Mouse (Mus musculus) MEL (cell line): ENCODE measurements around the gene Fam189b. TPM values are rescaled to one million over a fixed set of nuclear protein-coding genes. Genes with fewer than 3 reads are reported as not detected.

Source experiments
- DNase-seq: peaks from one replicate; pipeline ENCODE4 v3.0.0; 2011; ENCODE audit warnings: low read depth, low spot score
- H3K27ac ChIP-seq: 2 replicates; pipeline ENCODE4 v1.5.1; 2012; ENCODE audit warnings: low read depth, mild to moderate bottlenecking, control low read depth, low read length, moderate library complexity; ENCODE audit not compliant: control insufficient read depth
- H3K27me3 ChIP-seq, 2 experiments: fragments of 150-350 bp in 1 of 2; sonication (generic) in 1 of 2; 2 replicates each; pipeline ENCODE4 v1.6.1; 2012; ENCODE audit warnings: low read length in 2 of 2, mild to moderate bottlenecking in 2 of 2, improper control_type of control experiment in 1 of 2, moderate library complexity in 1 of 2; ENCODE audit not compliant: insufficient read depth in 2 of 2, control insufficient read depth in 1 of 2
- H3K36me3 ChIP-seq, 2 experiments: 2 replicates each; pipeline ENCODE4 v1.6.1; 2012 to 2014; ENCODE audit warnings: low read length in 2 of 2, improper control_type of control experiment in 1 of 2, inconsistent platforms in 1 of 2, mild to moderate bottlenecking in 1 of 2; ENCODE audit not compliant: insufficient read depth in 2 of 2, control insufficient read depth in 1 of 2
- H3K4me1 ChIP-seq, 2 experiments: fragments of 150-350 bp in 1 of 2; sonication (generic) in 1 of 2; 2 replicates each; pipeline ENCODE4 v1.6.1; 2012; ENCODE audit warnings: low read length in 2 of 2, improper control_type of control experiment in 1 of 2, mild to moderate bottlenecking in 1 of 2; ENCODE audit not compliant: insufficient read depth in 2 of 2, control insufficient read depth in 1 of 2
- H3K4me3 ChIP-seq, 2 experiments: fragments of 150-350 bp in 1 of 2; sonication (generic) in 1 of 2; 2 replicates each; pipeline ENCODE4 v1.5.1; 2012; ENCODE audit warnings: low read depth in 2 of 2, low read length in 2 of 2, mild to moderate bottlenecking in 2 of 2, moderate library complexity in 2 of 2, control low read depth in 1 of 2, improper control_type of control experiment in 1 of 2; ENCODE audit not compliant: control insufficient read depth in 1 of 2, insufficient read depth in 1 of 2
- H3K79me2 ChIP-seq: 2 replicates; pipeline ENCODE4 v1.6.1; 2012; ENCODE audit warnings: mild to moderate bottlenecking, low read length, moderate library complexity; ENCODE audit not compliant: control insufficient read depth, poor library complexity, insufficient read depth
- H3K9ac ChIP-seq: 2 replicates; pipeline ENCODE4 v1.6.1; 2012; ENCODE audit warnings: low read depth, mild to moderate bottlenecking, control low read depth, low read length, moderate library complexity; ENCODE audit not compliant: control insufficient read depth, poor library complexity, severe bottlenecking
- H3K9me3 ChIP-seq: fragments of 150-350 bp; sonication (generic); replicated peaks from 2 replicates; pipeline ENCODE4 v1.6.1; 2012; ENCODE audit warnings: mild to moderate bottlenecking, low read length, improper control_type of control experiment, moderate library complexity; ENCODE audit not compliant: insufficient read depth
- BHLHE40 ChIP-seq: IDR thresholded peaks from 2 replicates; pipeline ENCODE4 v1.6.1; 2012; ENCODE audit warnings: low read depth, mild to moderate bottlenecking, inconsistent platforms, low read length, improper control_type of control experiment, borderline replicate concordance
- CHD1 ChIP-seq: IDR thresholded peaks from 2 replicates; pipeline ENCODE4 v1.6.1; 2012; ENCODE audit warnings: low read depth, mild to moderate bottlenecking, inconsistent platforms, low read length, improper control_type of control experiment
- CHD2 ChIP-seq: IDR thresholded peaks from 2 replicates; pipeline ENCODE4 v1.6.1; 2011; ENCODE audit warnings: low read length, improper control_type of control experiment
- E2F4 ChIP-seq: IDR thresholded peaks from 2 replicates; pipeline ENCODE4 v1.6.1; 2011; ENCODE audit warnings: low read depth, low read length, improper control_type of control experiment, borderline replicate concordance
- ELF1 ChIP-seq: IDR thresholded peaks from 2 replicates; pipeline ENCODE4 v1.6.1; 2014; ENCODE audit warnings: low read depth, mild to moderate bottlenecking, inconsistent platforms, low read length, improper control_type of control experiment, moderate library complexity
- EP300 ChIP-seq, 2 experiments: IDR thresholded peaks; 2 replicates each; pipeline ENCODE4 v1.6.1; 2011; ENCODE audit warnings: improper control_type of control experiment in 2 of 2, low read length in 2 of 2, low read depth in 1 of 2, mild to moderate bottlenecking in 1 of 2
- ETS1 ChIP-seq: IDR thresholded peaks from 2 replicates; pipeline ENCODE4 v1.6.1; 2012; ENCODE audit warnings: low read depth, mild to moderate bottlenecking, inconsistent platforms, low read length, improper control_type of control experiment, moderate library complexity
- GATA1 ChIP-seq: IDR thresholded peaks from 2 replicates; pipeline ENCODE4 v1.6.1; 2011; ENCODE audit warnings: low read depth, low read length, improper control_type of control experiment
- HCFC1 ChIP-seq: IDR thresholded peaks from 2 replicates; pipeline ENCODE4 v1.6.1; 2012; ENCODE audit warnings: low read depth, mild to moderate bottlenecking, inconsistent platforms, low read length, improper control_type of control experiment, moderate library complexity
- JUND ChIP-seq: IDR thresholded peaks from 2 replicates; pipeline ENCODE4 v1.6.1; 2011; ENCODE audit warnings: low read depth, mild to moderate bottlenecking, improper control_type of control experiment, low read length
- MAX ChIP-seq: IDR thresholded peaks from 2 replicates; pipeline ENCODE4 v1.6.1; 2011; ENCODE audit warnings: low read length, improper control_type of control experiment
- MAZ ChIP-seq: IDR thresholded peaks from 2 replicates; pipeline ENCODE4 v1.6.1; 2012; ENCODE audit warnings: low read depth, mild to moderate bottlenecking, inconsistent platforms, low read length, improper control_type of control experiment
- MEF2A ChIP-seq: IDR thresholded peaks from 2 replicates; pipeline ENCODE4 v1.6.1; 2014; ENCODE audit warnings: low read depth, mild to moderate bottlenecking, inconsistent platforms, low read length, improper control_type of control experiment; ENCODE audit not compliant: poor library complexity, insufficient replicate concordance, severe bottlenecking; ENCODE audit errors: extremely low read depth
- MYB ChIP-seq: IDR thresholded peaks from 2 replicates; pipeline ENCODE4 v1.6.1; 2011; ENCODE audit warnings: mild to moderate bottlenecking, low read depth, low read length, improper control_type of control experiment
- MYC ChIP-seq: IDR thresholded peaks from 2 replicates; pipeline ENCODE4 v1.6.1; 2011; ENCODE audit warnings: low read depth, mild to moderate bottlenecking, low read length, improper control_type of control experiment, moderate library complexity
- NELFE ChIP-seq: IDR thresholded peaks from 2 replicates; pipeline ENCODE4 v1.6.1; 2011; ENCODE audit warnings: low read depth, low read length, improper control_type of control experiment
- NRF1 ChIP-seq: IDR thresholded peaks from 2 replicates; pipeline ENCODE4 v1.6.1; 2014; ENCODE audit warnings: low read depth, mild to moderate bottlenecking, inconsistent platforms, low read length, improper control_type of control experiment, moderate library complexity; ENCODE audit not compliant: poor library complexity, insufficient read depth, severe bottlenecking
- POLR2A ChIP-seq, 2 experiments: IDR thresholded peaks; 2 replicates each; pipeline ENCODE4 v1.6.1; 2011 to 2012; ENCODE audit warnings: low read length in 2 of 2, mild to moderate bottlenecking in 2 of 2, control low read depth in 1 of 2, improper control_type of control experiment in 1 of 2, low read depth in 1 of 2, moderate library complexity in 1 of 2; ENCODE audit not compliant: control insufficient read depth in 1 of 2, insufficient read depth in 1 of 2, poor library complexity in 1 of 2
- POLR2AphosphoS2 ChIP-seq: IDR thresholded peaks from 2 replicates; pipeline ENCODE4 v1.6.1; 2011; ENCODE audit warnings: low read length, improper control_type of control experiment
- RAD21 ChIP-seq: IDR thresholded peaks from 2 replicates; pipeline ENCODE4 v1.6.1; 2011; ENCODE audit warnings: mild to moderate bottlenecking, low read depth, low read length, improper control_type of control experiment
- RCOR1 ChIP-seq: IDR thresholded peaks from 2 replicates; pipeline ENCODE4 v1.6.1; 2012; ENCODE audit warnings: low read depth, mild to moderate bottlenecking, inconsistent platforms, low read length, improper control_type of control experiment
- SIN3A ChIP-seq: IDR thresholded peaks from 2 replicates; pipeline ENCODE4 v1.6.1; 2012; ENCODE audit warnings: low read length, improper control_type of control experiment, inconsistent platforms
- SMC3 ChIP-seq: IDR thresholded peaks from 2 replicates; pipeline ENCODE4 v1.6.1; 2011; ENCODE audit warnings: low read depth, low read length, improper control_type of control experiment
- TAL1 ChIP-seq: IDR thresholded peaks from 2 replicates; pipeline ENCODE4 v1.6.1; 2012; ENCODE audit warnings: mild to moderate bottlenecking, inconsistent platforms, low read length, moderate library complexity, mixed read lengths
- TBP ChIP-seq: IDR thresholded peaks from 2 replicates; pipeline ENCODE4 v1.8.0; 2011; ENCODE audit warnings: low read depth, low read length, improper control_type of control experiment
- TCF12 ChIP-seq: IDR thresholded peaks from 2 replicates; pipeline ENCODE4 v1.6.1; 2014; ENCODE audit warnings: low read depth, mild to moderate bottlenecking, inconsistent platforms, low read length, improper control_type of control experiment, moderate library complexity
- UBTF ChIP-seq: IDR thresholded peaks from 2 replicates; pipeline ENCODE4 v1.6.1; 2012; ENCODE audit warnings: low read depth, mild to moderate bottlenecking, inconsistent platforms, low read length, improper control_type of control experiment, moderate library complexity, borderline replicate concordance; ENCODE audit not compliant: insufficient read depth
- USF1 ChIP-seq: IDR thresholded peaks from 2 replicates; pipeline ENCODE4 v1.6.1; 2014; ENCODE audit warnings: low read depth, mild to moderate bottlenecking, inconsistent platforms, low read length, improper control_type of control experiment, moderate library complexity
- USF2 ChIP-seq, 2 experiments: IDR thresholded peaks; 2 replicates each; pipeline ENCODE4 v1.6.1; 2011 to 2012; ENCODE audit warnings: improper control_type of control experiment in 2 of 2, low read length in 2 of 2, borderline replicate concordance in 1 of 2, inconsistent platforms in 1 of 2, low read depth in 1 of 2, mild to moderate bottlenecking in 1 of 2; ENCODE audit not compliant: insufficient read depth in 1 of 2
- ZC3H11A ChIP-seq: IDR thresholded peaks from 2 replicates; pipeline ENCODE4 v1.6.1; 2012; ENCODE audit warnings: low read depth, mild to moderate bottlenecking, inconsistent platforms, low read length, improper control_type of control experiment
- ZKSCAN1 ChIP-seq: IDR thresholded peaks from 2 replicates; pipeline ENCODE4 v1.6.1; 2012; ENCODE audit warnings: low read depth, mild to moderate bottlenecking, inconsistent platforms, low read length, improper control_type of control experiment, moderate library complexity
- ZMIZ1 ChIP-seq: IDR thresholded peaks from 2 replicates; pipeline ENCODE4 v1.6.1; 2012; ENCODE audit warnings: low read depth, mild to moderate bottlenecking, inconsistent platforms, low read length, improper control_type of control experiment, moderate library complexity
- ZNF384 ChIP-seq: IDR thresholded peaks from 2 replicates; pipeline ENCODE4 v1.6.1; 2012; ENCODE audit warnings: low read depth, mild to moderate bottlenecking, inconsistent platforms, low read length, improper control_type of control experiment
- polyA plus RNA-seq, 2 experiments: library from polyadenylated mRNA; stranded (reverse) in 1 of 2; unstranded in 1 of 2; fragments of >175 nt in 1 of 2; fragments of >200 nt in 1 of 2; gene quantifications; 2 replicates each; pipeline versions ENCODE4 v1.2.1 to v1.2.4; 2012; ENCODE audit warnings: low replicate concordance in 2 of 2, low read depth in 1 of 2; ENCODE audit not compliant: insufficient read length in 2 of 2, insufficient read depth in 1 of 2, missing spikeins in 1 of 2
- total RNA-seq: library from RNA; depleted of rRNA; stranded (reverse); fragments of 300-350 nt; gene quantifications from 2 replicates; pipeline ENCODE4 v1.2.3, GENCODE M21; 2012

Fam189b gene
- total and polyA plus RNA-seq, 3 experiments: 7.0 to 35.3 TPM; not detected in 1

GRCm38 (mm10) chr3:89193853-89194252 lies 10.9 kb downstream of the Fam189b start (continued):
- TF ChIP-seq MAZ: no peak
- TF ChIP-seq, all 39 proteins: peak for 10

GRCm38 (mm10) chr3:89195979-89196877 lies 13.3 kb downstream of the Fam189b start:
- Histone ChIP-seq H3K36me3 (peaks cover 0 to 15% of the 10 kb centered on the region in 2 experiments; a peak in 2 of 4 replicates), H3K4me3 (peak overlapping the region; percentile 75 to 88), H3K79me2 (no peaks in the 10 kb centered on the region; the same call in 1 of the 2 replicates), H3K4me1 (peaks cover 8 to 15% of the 10 kb centered on the region in 2 experiments), H3K27me3 (no peaks in the 10 kb centered on the region), H3K9me3 (no peaks in the 10 kb centered on the region), H3K9ac (peak overlapping the region; percentile 78), H3K27ac (peak overlapping the region; percentile 79)
- peak; percentile 99 for DNase-seq
- no peak for TF ChIP-seq ZNF384
- no peak for TF ChIP-seq ZC3H11A
- no peak for TF ChIP-seq UBTF
- TF ChIP-seq MYC: no peak; the same call in 1 of the 2 replicates
- peak; percentile 83 for TF ChIP-seq RCOR1
- no peak for TF ChIP-seq USF2 (IDR thresholded peaks at IDR 0.05; ENCODE audit: borderline replicate concordance in 1 of 2, insufficient read depth in 1 of 2, low read depth in 1 of 2, low read length in 2 of 2)
- TF ChIP-seq ZMIZ1: peak; percentile 97
- no peak for TF ChIP-seq CHD1
- no peak for TF ChIP-seq TAL1
- peak; percentile 4; the same call in 1 of the 2 replicates for TF ChIP-seq GATA1
- TF ChIP-seq JUND: no peak
- peak; percentile 89 for TF ChIP-seq NELFE
- peak; percentile 80 to 98 for TF ChIP-seq POLR2A (IDR thresholded peaks at IDR 0.05; ENCODE audit: control insufficient read depth in 1 of 2, insufficient read depth in 1 of 2, low read depth in 1 of 2, low read length in 2 of 2, poor library complexity in 1 of 2)
- TF ChIP-seq E2F4: no peak
- no peak for TF ChIP-seq CHD2
- TF ChIP-seq ETS1: 0 out of 2 replicates have a peak, but pooled peaks have one; percentile 41
- peak; percentile 83 for TF ChIP-seq TBP
- TF ChIP-seq USF1: peak; percentile 78
- peak; percentile 37 for TF ChIP-seq RAD21
- peak; percentile 37 for TF ChIP-seq SMC3
- TF ChIP-seq TCF12: peak; percentile 16; the same call in 1 of the 2 replicates
- no peak; the same call in 1 of the 2 replicates for TF ChIP-seq HCFC1
- no peak for TF ChIP-seq ELF1
- no peak for TF ChIP-seq MYB
- TF ChIP-seq NRF1: peak; percentile 74
- TF ChIP-seq SIN3A: peak; percentile 51; the same call in 1 of the 2 replicates
- peak; percentile 70; the same call in 1 of the 2 replicates for TF ChIP-seq POLR2AphosphoS2
- TF ChIP-seq EP300 (IDR thresholded peaks at IDR 0.05; ENCODE audit: low read depth in 1 of 2, low read length in 2 of 2): peak; percentile 5 to 44; a peak in 3 of 4 replicates
- TF ChIP-seq MEF2A: no peak
- TF ChIP-seq ZKSCAN1: no peak
- TF ChIP-seq BHLHE40: no peak
- peak; percentile 26 for TF ChIP-seq MAX
